Mouse (Mus musculus): ENCODE data around the gene Rbfox3. TPM values are rescaled to one million over a fixed set of nuclear protein-coding genes. Genes with fewer than 3 reads are reported as not detected.

Rbfox3 gene
- polyA plus RNA-seq, 1 experiment from 2014 or later, result 0.97 TPM

- H3K4me3 ChIP-seq (ENCODE audit: low read depth, low read length), result no peak overlapping the region
- DNase-seq (ENCODE audit: low spot score), result no peak
- no peaks in the 10 kb centered on the region for H3K9me3 ChIP-seq (ENCODE audit: low read length)
- no peak for ATAC-seq
- no peaks in the 10 kb centered on the region for H3K4me1 ChIP-seq (ENCODE audit: insufficient read depth, low read depth, low read length)
- no peak overlapping the region for H3K27ac ChIP-seq (ENCODE audit: low read length)
- H3K27me3 ChIP-seq (replicated peaks; ENCODE audit: insufficient read depth, low read length), result no peaks in the 10 kb centered on the region
- no peak overlapping the region for H3K4me2 ChIP-seq (replicated peaks; ENCODE audit: low read depth, low read length)
- H3K9ac ChIP-seq (replicated peaks; ENCODE audit: low read depth), result no peak overlapping the region
- whole genome bisulfite sequencing, result 64% methylated on average over 10 of the region's 10 CpGs
- H3K36me3 ChIP-seq (ENCODE audit: insufficient read depth, low read length), result no peaks in the 10 kb centered on the region
- TF ChIP-seq CTCF (IDR thresholded peaks at IDR 0.05), result no peak
- TF ChIP-seq EP300 (IDR thresholded peaks at IDR 0.05), result no peak
Observed at GRCm38 (mm10) chr11:118637718-118638117, 273.7 kb downstream of the Rbfox3 start.

DNA sequence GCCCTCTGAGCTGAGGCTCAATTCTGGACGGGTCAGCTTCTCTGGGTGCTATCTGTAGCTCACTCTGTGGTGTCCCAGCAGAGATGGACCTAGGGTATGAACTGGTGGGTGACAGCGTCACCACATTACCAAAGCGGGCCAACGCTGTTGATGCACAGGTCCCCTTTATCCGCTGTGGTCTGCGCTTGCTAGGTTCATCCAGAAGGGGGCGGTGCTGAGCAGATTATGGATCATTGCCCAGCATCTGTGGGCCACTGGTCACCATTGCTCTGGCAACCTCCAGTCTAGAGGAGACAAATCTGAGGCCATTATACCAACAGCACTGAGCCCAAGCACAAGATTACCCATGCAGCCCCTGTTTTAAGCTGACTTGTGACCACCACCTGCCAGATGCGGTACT is 276.8 kb downstream of the Rbfox3 start:
- Histone ChIP-seq H3K36me3 (ENCODE audit: insufficient read depth, low read length) (no peaks in the 10 kb centered on the region), H3K27ac (ENCODE audit: low read length) (no peak overlapping the region), H3K4me2 (replicated peaks; ENCODE audit: low read depth, low read length) (no peak overlapping the region), H3K27me3 (replicated peaks; ENCODE audit: insufficient read depth, low read length) (no peaks in the 10 kb centered on the region), H3K9ac (replicated peaks; ENCODE audit: low read depth) (no peak overlapping the region), H3K9me3 (ENCODE audit: low read length) (no peaks in the 10 kb centered on the region), H3K4me1 (ENCODE audit: insufficient read depth, low read depth, low read length) (no peaks in the 10 kb centered on the region), H3K4me3 (ENCODE audit: low read depth, low read length) (no peak overlapping the region)
- no peak for DNase-seq (ENCODE audit: low spot score)
- ATAC-seq, result no peak
- WGBS, result 36% methylated on average over 8 of the region's 8 CpGs
- peak; percentile 49 for TF ChIP-seq CTCF (IDR thresholded peaks at IDR 0.05)
- no peak for TF ChIP-seq EP300 (IDR thresholded peaks at IDR 0.05)

GRCm38 (mm10) chr11:118629718-118630117 is 281.7 kb downstream of the Rbfox3 start:
- no peaks in the 10 kb centered on the region for H3K4me1 ChIP-seq (ENCODE audit: insufficient read depth, low read depth, low read length)
- no peaks in the 10 kb centered on the region for H3K36me3 ChIP-seq (ENCODE audit: insufficient read depth, low read length)
- no peak overlapping the region for H3K4me2 ChIP-seq (replicated peaks; ENCODE audit: low read depth, low read length)
- DNase-seq (ENCODE audit: low spot score) (no peak), ATAC-seq (no peak)
- H3K4me3 ChIP-seq (ENCODE audit: low read depth, low read length), result no peak overlapping the region
- no peak overlapping the region for H3K27ac ChIP-seq (ENCODE audit: low read length)
- TF ChIP-seq CTCF (IDR thresholded peaks at IDR 0.05), result no peak
- no peak for TF ChIP-seq EP300 (IDR thresholded peaks at IDR 0.05)
- 88% methylated on average over 1 of the region's 1 CpGs for WGBS
- H3K9me3 ChIP-seq (ENCODE audit: low read length), result no peaks in the 10 kb centered on the region
- H3K9ac ChIP-seq (replicated peaks; ENCODE audit: low read depth), result no peak overlapping the region
- no peaks in the 10 kb centered on the region for H3K27me3 ChIP-seq (replicated peaks; ENCODE audit: insufficient read depth, low read length)

GRCm38 (mm10) chr11:118627541-118627940 is 283.9 kb downstream of the Rbfox3 start:
- H3K9me3 ChIP-seq (ENCODE audit: low read length), result no peaks in the 10 kb centered on the region
- ATAC-seq (no peak), DNase-seq (ENCODE audit: low spot score) (no peak)
- no peaks in the 10 kb centered on the region for H3K27me3 ChIP-seq (replicated peaks; ENCODE audit: insufficient read depth, low read length)
- H3K36me3 ChIP-seq (ENCODE audit: insufficient read depth, low read length), result no peaks in the 10 kb centered on the region
- H3K27ac ChIP-seq (ENCODE audit: low read length), result no peak overlapping the region
- no peak overlapping the region for H3K4me3 ChIP-seq (ENCODE audit: low read depth, low read length)
- H3K9ac ChIP-seq (replicated peaks; ENCODE audit: low read depth), result no peak overlapping the region
- WGBS, result 63% methylated on average over 5 of the region's 5 CpGs
- no peak overlapping the region for H3K4me2 ChIP-seq (replicated peaks; ENCODE audit: low read depth, low read length)
- H3K4me1 ChIP-seq (ENCODE audit: insufficient read depth, low read depth, low read length), result no peaks in the 10 kb centered on the region
- TF ChIP-seq CTCF (IDR thresholded peaks at IDR 0.05), result no peak
- no peak for TF ChIP-seq EP300 (IDR thresholded peaks at IDR 0.05)

GRCm38 (mm10) chr11:118620869-118621268 is 290.5 kb downstream of the Rbfox3 start:
- ATAC-seq, result no peak
- H3K27ac ChIP-seq (ENCODE audit: low read length), result no peak overlapping the region
- H3K9me3 ChIP-seq (ENCODE audit: low read length), result no peaks in the 10 kb centered on the region
- DNase-seq (ENCODE audit: low spot score), result no peak
- H3K27me3 ChIP-seq (replicated peaks; ENCODE audit: insufficient read depth, low read length), result no peaks in the 10 kb centered on the region
- H3K4me1 ChIP-seq (ENCODE audit: insufficient read depth, low read depth, low read length), result no peaks in the 10 kb centered on the region
- H3K9ac ChIP-seq (replicated peaks; ENCODE audit: low read depth), result no peak overlapping the region
- no peaks in the 10 kb centered on the region for H3K36me3 ChIP-seq (ENCODE audit: insufficient read depth, low read length)
- H3K4me2 ChIP-seq (replicated peaks; ENCODE audit: low read depth, low read length), result no peak overlapping the region
- TF ChIP-seq EP300 (IDR thresholded peaks at IDR 0.05), result no peak
- no peak for TF ChIP-seq CTCF (IDR thresholded peaks at IDR 0.05)
- WGBS, result 67% methylated on average over 4 of the region's 4 CpGs
- H3K4me3 ChIP-seq (ENCODE audit: low read depth, low read length), result no peak overlapping the region

DNA sequence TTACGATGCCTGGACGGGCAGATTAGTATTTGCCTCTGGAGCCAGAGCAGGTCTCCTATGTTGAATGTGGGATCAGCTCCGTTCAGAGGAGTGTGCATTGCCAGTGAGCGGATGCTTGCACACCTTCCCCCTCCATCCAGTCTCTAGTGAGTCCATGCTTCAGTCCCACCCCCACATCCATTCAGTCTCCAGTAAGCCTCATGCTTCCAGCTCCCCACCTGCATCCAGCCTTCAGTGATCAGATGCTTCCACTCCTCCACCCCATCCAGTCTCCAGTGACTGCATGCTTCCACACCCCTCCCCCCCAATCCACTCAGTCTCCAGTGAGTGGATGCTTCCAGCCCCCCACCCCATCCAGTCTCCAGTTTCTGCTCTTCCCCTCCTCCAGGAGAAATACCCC is 297.3 kb downstream of the Rbfox3 start:
- Histone ChIP-seq H3K9ac (replicated peaks; ENCODE audit: low read depth) (no peak overlapping the region), H3K36me3 (ENCODE audit: insufficient read depth, low read length) (no peaks in the 10 kb centered on the region), H3K27me3 (replicated peaks; ENCODE audit: insufficient read depth, low read length) (no peaks in the 10 kb centered on the region), H3K9me3 (ENCODE audit: low read length) (no peaks in the 10 kb centered on the region), H3K4me3 (ENCODE audit: low read depth, low read length) (no peak overlapping the region), H3K27ac (ENCODE audit: low read length) (no peak overlapping the region), H3K4me2 (replicated peaks; ENCODE audit: low read depth, low read length) (no peak overlapping the region), H3K4me1 (ENCODE audit: insufficient read depth, low read depth, low read length) (no peaks in the 10 kb centered on the region)
- TF ChIP-seq EP300 (IDR thresholded peaks at IDR 0.05) (no peak), CTCF (IDR thresholded peaks at IDR 0.05) (no peak)
- ATAC-seq (no peak), DNase-seq (ENCODE audit: low spot score) (no peak)
- WGBS, result 75% methylated on average over 4 of the region's 4 CpGs

DNA sequence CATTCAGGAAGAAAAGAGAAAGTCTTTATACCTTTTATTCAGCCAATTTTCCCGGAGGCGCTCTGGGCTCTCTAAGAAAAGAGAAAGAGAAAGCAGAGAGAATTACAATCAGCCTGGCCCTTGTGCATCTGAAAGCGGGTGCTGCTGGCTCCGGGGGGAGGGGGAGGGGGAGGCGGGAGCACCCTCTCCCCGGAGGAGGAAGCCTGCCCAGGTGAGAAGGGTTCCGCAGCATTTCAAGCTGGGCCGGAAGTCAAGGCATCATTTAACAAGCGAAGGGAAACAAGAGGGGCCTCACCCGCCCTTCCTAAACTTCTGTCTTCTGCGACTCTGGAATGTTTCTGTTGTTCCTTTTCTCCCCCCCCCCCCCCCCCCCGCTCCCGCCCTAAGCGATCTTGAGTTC is 301.3 kb downstream of the Rbfox3 start:
- TF ChIP-seq CTCF (IDR thresholded peaks at IDR 0.05) (no peak), EP300 (IDR thresholded peaks at IDR 0.05) (no peak)
- 2% methylated on average over 13 of the region's 14 CpGs for WGBS
- H3K27me3 ChIP-seq (replicated peaks; ENCODE audit: insufficient read depth, low read length), result no peaks in the 10 kb centered on the region

More for the DNA sequence above, 301.3 kb downstream of the Rbfox3 start:
- H3K9ac ChIP-seq (replicated peaks; ENCODE audit: low read depth), result no peak overlapping the region
- H3K4me2 ChIP-seq (replicated peaks; ENCODE audit: low read depth, low read length), result no peak overlapping the region
- H3K9me3 ChIP-seq (ENCODE audit: low read length), result no peaks in the 10 kb centered on the region
- H3K4me1 ChIP-seq (ENCODE audit: insufficient read depth, low read depth, low read length), result no peaks in the 10 kb centered on the region
- ATAC-seq (no peak), DNase-seq (ENCODE audit: low spot score) (no peak)
- H3K36me3 ChIP-seq (ENCODE audit: insufficient read depth, low read length), result no peaks in the 10 kb centered on the region
- H3K27ac ChIP-seq (ENCODE audit: low read length), result no peak overlapping the region
- no peak overlapping the region for H3K4me3 ChIP-seq (ENCODE audit: low read depth, low read length)

Measured in lung, postnatal 0 days (tissue).